Mouse (Mus musculus): ENCODE measurements around the gene Kpnb1. TPM values are rescaled to one million over a fixed set of nuclear protein-coding genes. Genes with fewer than 3 reads are reported as not detected.
"Not testable (repeated sequence)": the region's sequence is repeated elsewhere in the genome, so short reads cannot be mapped to it uniquely, and the experiment has no call there.

The Kpnb1 gene
- 70.8 and 80.2 TPM in 2 replicates for polyA plus RNA-seq (2012; rRNA removed)

- peak; percentile 99 for DNase-seq (ENCODE audit: low spot score)
These were observed at the start of gene Kpnb1 for GRCm38 (mm10) chr11:97187764-97188642. Gene Kpnb1, minus strand, starts transcription at chr11:97187881.

- no peak for DNase-seq (ENCODE audit: low spot score)
These were observed 44.8 kb upstream of the Kpnb1 start for GRCm38 (mm10) chr11:97232436-97232835.

GRCm38 (mm10) chr11:97229396-97229795, 41.7 kb upstream of the Kpnb1 start:
- no peak for DNase-seq (ENCODE audit: low spot score)

- no peak for DNase-seq (ENCODE audit: low spot score)
These were observed 41.3 kb upstream of the Kpnb1 start for GRCm38 (mm10) chr11:97228985-97229384.

GRCm38 (mm10) chr11:97226131-97226530, 38.5 kb upstream of the Kpnb1 start:
- no peak for DNase-seq (ENCODE audit: low spot score)

GRCm38 (mm10) chr11:97223485-97223884, 35.8 kb upstream of the Kpnb1 start:
- DNase-seq (ENCODE audit: low spot score): no peak

GRCm38 (mm10) chr11:97221611-97222010, 33.9 kb upstream of the Kpnb1 start:
- DNase-seq (ENCODE audit: low spot score): no peak

GRCm38 (mm10) chr11:97220211-97220610, 32.5 kb upstream of the Kpnb1 start:
- DNase-seq (ENCODE audit: low spot score): no peak

GRCm38 (mm10) chr11:97214411-97214810, 26.7 kb upstream of the Kpnb1 start:
- no peak for DNase-seq (ENCODE audit: low spot score)

GRCm38 (mm10) chr11:97210728-97211400, 23.2 kb upstream of the Kpnb1 start:
- DNase-seq (ENCODE audit: low spot score): no peak

GRCm38 (mm10) chr11:97207011-97207422, 19.3 kb upstream of the Kpnb1 start:
- DNase-seq (ENCODE audit: low spot score): no peak

GRCm38 (mm10) chr11:97199519-97199918, 11.8 kb upstream of the Kpnb1 start:
- no peak for DNase-seq (ENCODE audit: low spot score)

GRCm38 (mm10) chr11:97198601-97199000, 10.9 kb upstream of the Kpnb1 start:
- DNase-seq (ENCODE audit: low spot score): no peak

- DNase-seq (ENCODE audit: low spot score): no peak
These were observed 9.3 kb upstream of the Kpnb1 start for GRCm38 (mm10) chr11:97197021-97197420.

GRCm38 (mm10) chr11:97196541-97196940, 8.9 kb upstream of the Kpnb1 start:
- no peak for DNase-seq (ENCODE audit: low spot score)

GRCm38 (mm10) chr11:97192621-97192951, 4.9 kb upstream of the Kpnb1 start:
- DNase-seq (ENCODE audit: low spot score): no peak

- no peak for DNase-seq (ENCODE audit: low spot score)
These were observed 4.4 kb upstream of the Kpnb1 start for GRCm38 (mm10) chr11:97191915-97192620.

- DNase-seq (ENCODE audit: low spot score): no peak
These were observed 3.3 kb upstream of the Kpnb1 start for GRCm38 (mm10) chr11:97190992-97191391.

- DNase-seq (ENCODE audit: low spot score): not testable (repeated sequence)
These were observed 2.0 kb upstream of the Kpnb1 start for GRCm38 (mm10) chr11:97189645-97190044.

- DNase-seq (ENCODE audit: low spot score): no peak
These were observed 1.6 kb upstream of the Kpnb1 start for GRCm38 (mm10) chr11:97189231-97189630.

GRCm38 (mm10) chr11:97188643-97188955, 918 bp upstream of the Kpnb1 start:
- no peak for DNase-seq (ENCODE audit: low spot score)

GRCm38 (mm10) chr11:97186947-97187763, 526 bp downstream of the Kpnb1 start:
- peak; percentile 94 for DNase-seq (ENCODE audit: low spot score)

Data from urinary bladder, adult 2 months (tissue).